Mouse (Mus musculus): ENCODE data around the gene Sfr1. TPM values are rescaled to one million over a fixed set of nuclear protein-coding genes. Genes with fewer than 3 reads are reported as not detected.

Gene Sfr1
- polyA plus RNA-seq, 1 experiment from 2014 or later, result 181 TPM

GRCm38 (mm10) chr19:47753921-47754320, 22.4 kb downstream of the Sfr1 start:
- ATAC-seq (ENCODE audit: low FRiP score, low TSS enrichment) (peak; percentile 92), DNase-seq (ENCODE audit: low spot score) (peak; percentile 56)
- no peak for TF ChIP-seq EP300 (optimal IDR thresholded peaks at IDR 0.05)
- TF ChIP-seq CTCF (IDR thresholded peaks at IDR 0.05; ENCODE audit: low read depth), result no peak
- 50% methylated on average over 4 of the region's 4 CpGs for WGBS
- Histone ChIP-seq H3K27me3 (ENCODE audit: control insufficient read depth, insufficient read depth, low read length) (no peaks in the 10 kb centered on the region), H3K36me3 (ENCODE audit: control insufficient read depth, insufficient read depth, low read length) (no peaks in the 10 kb centered on the region), H3K4me3 (ENCODE audit: low read depth, low read length) (no peak overlapping the region), H3K9me3 (ENCODE audit: control insufficient read depth, low read length) (no peaks in the 10 kb centered on the region), H3K9ac (ENCODE audit: low read length) (no peak overlapping the region), H3K4me1 (replicated peaks; ENCODE audit: control insufficient read depth, insufficient read depth) (no peaks in the 10 kb centered on the region), H3K4me2 (replicated peaks; ENCODE audit: low read depth) (no peak overlapping the region), H3K27ac (replicated peaks) (no peak overlapping the region)

- DNase-seq (ENCODE audit: low spot score), result no peak
- 73% methylated on average over 9 of the region's 9 CpGs for WGBS
Observed at GRCm38 (mm10) chr19:47754931-47755330, 23.4 kb downstream of the Sfr1 start.

GRCm38 (mm10) chr19:47755625-47756024, 24.1 kb downstream of the Sfr1 start:
- DNase-seq (ENCODE audit: low spot score) (peak; percentile 20), ATAC-seq (ENCODE audit: low FRiP score, low TSS enrichment) (peak; percentile 53; the same call in 1 of the 2 replicates)
- TF ChIP-seq CTCF (IDR thresholded peaks at IDR 0.05; ENCODE audit: low read depth) (0 out of 2 replicates have a peak, but pooled peaks have one; percentile 5), EP300 (optimal IDR thresholded peaks at IDR 0.05) (no peak)
- no peaks in the 10 kb centered on the region for H3K27me3 ChIP-seq (ENCODE audit: control insufficient read depth, insufficient read depth, low read length)
- peak overlapping the region; percentile 36; the same call in 1 of the 2 replicates for H3K4me2 ChIP-seq (replicated peaks; ENCODE audit: low read depth)
- H3K9ac ChIP-seq (ENCODE audit: low read length), result no peak overlapping the region
- no peaks in the 10 kb centered on the region for H3K9me3 ChIP-seq (ENCODE audit: control insufficient read depth, low read length)
- WGBS, result 62% methylated on average over 19 of the region's 19 CpGs
- no peaks in the 10 kb centered on the region for H3K36me3 ChIP-seq (ENCODE audit: control insufficient read depth, insufficient read depth, low read length)
- H3K4me3 ChIP-seq (ENCODE audit: low read depth, low read length), result no peak overlapping the region; the same call in 1 of the 2 replicates
- no peaks in the 10 kb centered on the region for H3K4me1 ChIP-seq (replicated peaks; ENCODE audit: control insufficient read depth, insufficient read depth)
- no peak overlapping the region for H3K27ac ChIP-seq (replicated peaks)

More at GRCm38 (mm10) chr19:47754931-47755330, 23.4 kb downstream of the Sfr1 start:
- no peak overlapping the region for H3K27ac ChIP-seq (replicated peaks)
- H3K36me3 ChIP-seq (ENCODE audit: control insufficient read depth, insufficient read depth, low read length), result no peaks in the 10 kb centered on the region
- no peak overlapping the region for H3K4me2 ChIP-seq (replicated peaks; ENCODE audit: low read depth)
- H3K4me3 ChIP-seq (ENCODE audit: low read depth, low read length), result no peak overlapping the region
- H3K9me3 ChIP-seq (ENCODE audit: control insufficient read depth, low read length), result no peaks in the 10 kb centered on the region
- H3K4me1 ChIP-seq (replicated peaks; ENCODE audit: control insufficient read depth, insufficient read depth), result no peaks in the 10 kb centered on the region
- H3K9ac ChIP-seq (ENCODE audit: low read length), result no peak overlapping the region
- no peak for ATAC-seq (ENCODE audit: low FRiP score, low TSS enrichment)
- TF ChIP-seq CTCF (IDR thresholded peaks at IDR 0.05; ENCODE audit: low read depth) (no peak), EP300 (optimal IDR thresholded peaks at IDR 0.05) (no peak)
- H3K27me3 ChIP-seq (ENCODE audit: control insufficient read depth, insufficient read depth, low read length), result no peaks in the 10 kb centered on the region

GRCm38 (mm10) chr19:47777847-47778246, 46.4 kb downstream of the Sfr1 start:
- Histone ChIP-seq H3K4me1 (replicated peaks; ENCODE audit: control insufficient read depth, insufficient read depth) (no peaks in the 10 kb centered on the region), H3K4me3 (ENCODE audit: low read depth, low read length) (no peak overlapping the region), H3K9ac (ENCODE audit: low read length) (no peak overlapping the region), H3K36me3 (ENCODE audit: control insufficient read depth, insufficient read depth, low read length) (no peaks in the 10 kb centered on the region), H3K27ac (replicated peaks) (no peak overlapping the region), H3K9me3 (ENCODE audit: control insufficient read depth, low read length) (no peaks in the 10 kb centered on the region), H3K4me2 (replicated peaks; ENCODE audit: low read depth) (no peak overlapping the region), H3K27me3 (ENCODE audit: control insufficient read depth, insufficient read depth, low read length) (no peaks in the 10 kb centered on the region)
- ATAC-seq (ENCODE audit: low FRiP score, low TSS enrichment) (peak; percentile 32; the same call in 1 of the 2 replicates), DNase-seq (ENCODE audit: low spot score) (no peak)
- WGBS, result 56% methylated on average over 6 of the region's 6 CpGs
- TF ChIP-seq EP300 (optimal IDR thresholded peaks at IDR 0.05) (no peak), CTCF (IDR thresholded peaks at IDR 0.05; ENCODE audit: low read depth) (no peak)

GRCm38 (mm10) chr19:47780145-47780544, 48.7 kb downstream of the Sfr1 start:
- 77% methylated on average over 7 of the region's 7 CpGs for WGBS
- Histone ChIP-seq H3K9me3 (ENCODE audit: control insufficient read depth, low read length) (no peaks in the 10 kb centered on the region), H3K4me3 (ENCODE audit: low read depth, low read length) (no peak overlapping the region), H3K4me2 (replicated peaks; ENCODE audit: low read depth) (no peak overlapping the region), H3K4me1 (replicated peaks; ENCODE audit: control insufficient read depth, insufficient read depth) (no peaks in the 10 kb centered on the region), H3K36me3 (ENCODE audit: control insufficient read depth, insufficient read depth, low read length) (no peaks in the 10 kb centered on the region), H3K27ac (replicated peaks) (no peak overlapping the region), H3K9ac (ENCODE audit: low read length) (no peak overlapping the region), H3K27me3 (ENCODE audit: control insufficient read depth, insufficient read depth, low read length) (no peaks in the 10 kb centered on the region)
- TF ChIP-seq CTCF (IDR thresholded peaks at IDR 0.05; ENCODE audit: low read depth) (no peak), EP300 (optimal IDR thresholded peaks at IDR 0.05) (no peak)
- ATAC-seq (ENCODE audit: low FRiP score, low TSS enrichment) (no peak), DNase-seq (ENCODE audit: low spot score) (no peak)

- TF ChIP-seq EP300 (optimal IDR thresholded peaks at IDR 0.05) (no peak), CTCF (IDR thresholded peaks at IDR 0.05; ENCODE audit: low read depth) (peak; percentile 24; the same call in 1 of the 2 replicates)
- no peaks in the 10 kb centered on the region for H3K9me3 ChIP-seq (ENCODE audit: control insufficient read depth, low read length)
- no peak overlapping the region for H3K9ac ChIP-seq (ENCODE audit: low read length)
- WGBS, result 76% methylated on average over 11 of the region's 11 CpGs
- H3K4me3 ChIP-seq (ENCODE audit: low read depth, low read length), result no peak overlapping the region
- H3K4me2 ChIP-seq (replicated peaks; ENCODE audit: low read depth), result no peak overlapping the region
- H3K27me3 ChIP-seq (ENCODE audit: control insufficient read depth, insufficient read depth, low read length), result no peaks in the 10 kb centered on the region
- H3K36me3 ChIP-seq (ENCODE audit: control insufficient read depth, insufficient read depth, low read length), result no peaks in the 10 kb centered on the region
- ATAC-seq (ENCODE audit: low FRiP score, low TSS enrichment), result no peak
- no peaks in the 10 kb centered on the region for H3K4me1 ChIP-seq (replicated peaks; ENCODE audit: control insufficient read depth, insufficient read depth)
- no peak for DNase-seq (ENCODE audit: low spot score)
- no peak overlapping the region for H3K27ac ChIP-seq (replicated peaks)
Observed at GRCm38 (mm10) chr19:47780972-47781371, 49.5 kb downstream of the Sfr1 start.

All from stomach, postnatal 0 days (tissue).